Mouse (Mus musculus) splenic B cell, adult 2 months (primary cell): Measurements from ENCODE around the gene Snrpn.

Source experiments
- DNase-seq: peaks from one replicate; pipeline ENCODE4 v3.0.0-alpha.2; 2011; ENCODE audit warnings: low read depth, low spot score
- H3K27me3 ChIP-seq: 2 replicates; pipeline ENCODE4 v1.6.1; 2012; ENCODE audit warnings: mild to moderate bottlenecking, low read length, moderate library complexity, mixed read lengths; ENCODE audit not compliant: control insufficient read depth, poor library complexity, insufficient read depth, severe bottlenecking
- H3K36me3 ChIP-seq: 2 replicates; pipeline ENCODE4 v1.6.1; 2012; ENCODE audit warnings: mild to moderate bottlenecking, low read length, moderate library complexity, mixed read lengths; ENCODE audit not compliant: control insufficient read depth, poor library complexity, insufficient read depth, severe bottlenecking

Snrpn gene

DNA sequence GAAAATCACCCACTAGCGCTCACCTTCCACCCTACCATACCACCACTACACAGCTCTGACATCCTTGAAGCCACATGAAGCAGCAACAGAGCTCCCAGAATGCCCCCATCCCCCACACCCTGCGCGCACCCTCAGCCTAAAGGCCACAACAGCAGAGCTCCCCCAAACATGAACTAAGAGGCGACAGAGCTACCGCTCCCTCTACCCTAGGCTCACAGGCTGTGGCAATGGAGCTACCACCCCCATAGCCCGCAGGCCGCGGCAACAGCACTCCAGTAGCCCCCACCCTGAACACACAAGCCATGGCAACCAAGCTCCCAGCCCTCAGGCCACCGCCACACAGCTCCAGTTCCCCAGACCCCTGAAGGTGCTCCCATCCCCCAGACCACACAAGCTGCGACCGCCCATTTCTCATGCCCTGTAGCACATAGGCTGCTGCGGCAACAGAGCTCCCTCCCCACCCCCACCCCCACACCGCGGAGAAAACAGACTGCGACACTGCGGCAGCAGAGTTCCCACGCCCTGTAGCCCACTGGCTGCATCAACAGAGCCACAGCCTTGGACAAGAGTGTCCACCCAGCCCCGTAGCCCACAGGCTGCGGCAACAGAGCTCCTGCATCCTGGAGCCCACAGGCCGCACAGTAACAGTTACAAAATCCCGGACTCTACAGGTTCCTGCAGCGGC lies 136.0 kb downstream of the Snrpn start:
- Histone ChIP-seq H3K36me3 (no peaks in the 10 kb centered on the region), H3K27me3 (no peaks in the 10 kb centered on the region)
- no peak for DNase-seq

DNA sequence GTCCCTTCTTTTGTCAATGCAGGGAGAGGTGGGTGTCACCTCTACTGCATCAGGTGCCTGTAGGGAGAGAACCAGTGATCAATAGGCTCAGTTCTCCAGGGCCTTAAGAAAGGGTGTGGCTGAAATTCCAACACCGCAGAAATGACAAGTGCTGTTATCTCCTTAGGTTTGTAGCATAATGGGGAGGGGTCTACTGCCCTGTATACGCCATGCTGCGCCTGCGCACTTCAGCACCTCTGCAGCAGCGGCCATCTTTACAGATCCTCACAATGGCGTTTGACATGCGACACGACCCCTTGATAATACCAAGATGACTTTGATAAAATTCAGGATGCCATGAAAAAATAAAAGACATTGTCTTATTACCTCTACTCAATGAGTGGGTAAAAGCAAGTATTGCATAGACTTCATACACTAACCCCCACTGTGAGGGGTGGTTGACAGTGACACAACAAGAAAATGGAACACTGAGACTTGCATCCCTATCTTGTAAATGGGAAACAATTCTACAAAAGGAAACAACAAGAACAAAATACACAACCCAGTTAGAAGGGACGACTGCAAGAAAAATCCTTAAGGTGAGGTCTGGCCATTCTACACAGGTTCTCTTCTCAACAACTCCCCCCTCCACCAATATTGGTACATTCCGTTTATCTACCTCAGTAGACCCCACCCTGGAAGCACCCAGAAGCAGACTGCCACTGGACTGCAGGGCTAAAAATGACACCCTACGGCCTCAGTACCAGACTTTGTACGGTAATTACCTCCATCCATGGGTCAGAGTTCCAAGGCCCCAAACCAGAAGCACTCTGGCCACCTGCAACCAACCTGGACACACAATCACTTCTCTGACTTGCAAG lies 136.8 kb downstream of the Snrpn start:
- DNase-seq: no peak
- H3K36me3 ChIP-seq: no peaks in the 10 kb centered on the region
- no peaks in the 10 kb centered on the region for H3K27me3 ChIP-seq

DNA sequence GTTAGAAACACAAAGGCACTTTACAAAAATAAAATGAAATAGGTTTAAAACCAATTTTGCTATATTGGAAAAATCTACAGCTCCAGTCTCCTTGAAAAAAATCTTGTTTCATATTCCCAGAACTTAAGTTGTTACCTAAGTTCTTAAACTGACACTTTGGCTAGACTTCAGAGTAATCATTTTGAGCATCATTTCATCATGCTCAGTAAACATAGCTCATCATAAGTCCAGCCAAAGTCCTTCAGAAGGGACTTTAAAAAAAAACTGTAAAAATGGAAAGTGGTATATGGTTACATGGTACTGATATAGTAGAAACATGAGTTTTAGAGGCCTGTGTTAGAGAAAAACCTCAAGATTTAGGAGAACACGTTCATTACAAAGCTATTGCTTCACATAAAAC lies 161.4 kb downstream of the Snrpn start:
- no peaks in the 10 kb centered on the region for H3K36me3 ChIP-seq
- no peaks in the 10 kb centered on the region for H3K27me3 ChIP-seq
- DNase-seq: no peak
